In genomic region chr19:5423561-5423960, GRCm38 (mm10) we compare ENCODE assay signal across 8 mouse cellular contexts. TPM values are rescaled to one million over a fixed set of nuclear protein-coding genes. Genes with fewer than 3 reads are reported as not detected.
DNase-seq lines count a peak whose midpoint lies in the region; ATAC-seq lines count a peak whose summit lies in the region.

No protein-coding gene starts in this region.

- WGBS in intestine, embryonic 16.5 days = 61% methylated on average over 12 of the region's 12 CpGs
- 68% methylated on average over 12 of the region's 12 CpGs for WGBS in neural tube, embryonic 14.5 days

- peak overlapping the region; percentile 87 for H3K4me2 ChIP-seq in intestine, embryonic 16.5 days (ENCODE audit: low read depth, low read length)
- H3K4me2 ChIP-seq in neural tube, embryonic 14.5 days (ENCODE audit: low read depth, low read length) = peak overlapping the region; percentile 55

- no peaks in the 10 kb centered on the region for H3K27me3 ChIP-seq in intestine, embryonic 16.5 days (replicated peaks; ENCODE audit: control insufficient read depth, insufficient read depth, low read length)
- no peaks in the 10 kb centered on the region for H3K27me3 ChIP-seq in neural tube, embryonic 14.5 days (ENCODE audit: control insufficient read depth, insufficient read depth, low read length)

- H3K4me1 ChIP-seq in intestine, embryonic 16.5 days (ENCODE audit: control insufficient read depth, insufficient read depth, low read length) = peaks cover 21% of the 10 kb centered on the region
- H3K4me1 ChIP-seq in neural tube, embryonic 14.5 days (ENCODE audit: control insufficient read depth, insufficient read depth, low read length) = peaks cover 26% of the 10 kb centered on the region

- peak overlapping the region; percentile 81 for H3K4me3 ChIP-seq in intestine, embryonic 16.5 days (ENCODE audit: low read length)
- H3K4me3 ChIP-seq in neural tube, embryonic 14.5 days (ENCODE audit: low read depth, low read length) = peak overlapping the region; percentile 66

- peaks cover 9% of the 10 kb centered on the region; the same call in 1 of the 2 replicates for H3K36me3 ChIP-seq in intestine, embryonic 16.5 days (ENCODE audit: control insufficient read depth, insufficient read depth, low read length)
- peaks cover 12% of the 10 kb centered on the region; the same call in 1 of the 2 replicates for H3K36me3 ChIP-seq in neural tube, embryonic 14.5 days (ENCODE audit: control insufficient read depth, insufficient read depth, low read length)

- H3K27ac ChIP-seq in intestine, embryonic 16.5 days (ENCODE audit: low read length) = peak overlapping the region; percentile 89
- no peak overlapping the region for H3K27ac ChIP-seq in neural tube, embryonic 14.5 days (ENCODE audit: low read depth, low read length)

- ATAC-seq in intestine, embryonic 16.5 days = no peak
- ATAC-seq in neural tube, embryonic 14.5 days (ENCODE audit: low read depth) = no peak

- H3K9ac ChIP-seq in intestine, embryonic 16.5 days (ENCODE audit: low read depth, low read length) = peak overlapping the region; percentile 90
- H3K9ac ChIP-seq in neural tube, embryonic 14.5 days (replicated peaks; ENCODE audit: low read depth, low read length) = peak overlapping the region; percentile 83

- H3K9me3 ChIP-seq in intestine, embryonic 16.5 days (ENCODE audit: control insufficient read depth, low read length) = no peaks in the 10 kb centered on the region
- H3K9me3 ChIP-seq in neural tube, embryonic 14.5 days (ENCODE audit: control insufficient read depth, low read length) = no peaks in the 10 kb centered on the region

- DNase-seq in adrenal gland, postnatal 14 days = peak; percentile 21
- DNase-seq in adrenal gland, postnatal 4 days (ENCODE audit: low spot score in 2 of 2) = no peak
- peak; percentile 25 for DNase-seq in ovary, postnatal 36 days (ENCODE audit: low spot score)
- no peak for DNase-seq in ovary, postnatal 10 days (ENCODE audit: low spot score)
- no peak for DNase-seq in frontal cortex, postnatal 10 days (ENCODE audit: low spot score in 2 of 2)
- DNase-seq in gastrocnemius, adult 8-10 months (ENCODE audit: low spot score in 2 of 2) = no peak

RNA-seq across cellular contexts. Expression of gene Drap1, which starts 1.2 kb away (rescaled TPM):
- total RNA-seq in adrenal gland, postnatal 14 days (2021) = 210 and 236 TPM in 2 replicates
- 100 to 1,000 TPM; 236 to 266 TPM for total RNA-seq in adrenal gland, postnatal 4 days (2021)
- 175 and 180 TPM in 2 replicates for polyA plus RNA-seq in intestine, embryonic 16.5 days (2015; fragmentation: Nextera tagmentation; extraction: Ambion mirVana)
- 208 and 254 TPM in 2 replicates for polyA plus RNA-seq in neural tube, embryonic 14.5 days (2014; fragmentation: Nextera tagmentation; extraction: Ambion mirVana)
- total RNA-seq in gastrocnemius, adult 8-10 months (2022) = 100 to 1,000 TPM; 727 to 752 (median 743) TPM

RNA-seq across cellular contexts. Expression of gene AI837181, which starts 1.4 kb away (rescaled TPM):
- total RNA-seq in adrenal gland, postnatal 14 days (2021) = 36.8 and 45.1 TPM in 2 replicates
- 10 to 100 TPM; 55.1 to 56.7 TPM for total RNA-seq in adrenal gland, postnatal 4 days (2021)
- polyA plus RNA-seq in intestine, embryonic 16.5 days (2015; fragmentation: Nextera tagmentation; extraction: Ambion mirVana) = 10.2 and 16.8 TPM in 2 replicates
- 57.0 and 67.2 TPM in 2 replicates for polyA plus RNA-seq in neural tube, embryonic 14.5 days (2014; fragmentation: Nextera tagmentation; extraction: Ambion mirVana)
- total RNA-seq in gastrocnemius, adult 8-10 months (2022) = 10 to 100 TPM; 33.7 to 38.3 (median 35.8) TPM

RNA-seq across cellular contexts. Expression of gene Tsga10ip, which starts 21.2 kb away (rescaled TPM):
- total RNA-seq in adrenal gland, postnatal 14 days (2021) = not detected in 2 replicates
- total RNA-seq in adrenal gland, postnatal 4 days (2021) = not detected
- 5.9 and 6.3 TPM in 2 replicates for polyA plus RNA-seq in intestine, embryonic 16.5 days (2015; fragmentation: Nextera tagmentation; extraction: Ambion mirVana)
- not detected in 2 replicates for polyA plus RNA-seq in neural tube, embryonic 14.5 days (2014; fragmentation: Nextera tagmentation; extraction: Ambion mirVana)
- total RNA-seq in gastrocnemius, adult 8-10 months (2022) = 1 to 10 TPM in 3 of 4 experiments, under 1 TPM in 1; 0.96 to 2.4 (median 2.0) TPM

RNA-seq across cellular contexts. Expression of gene Fosl1, which starts 23.8 kb away (rescaled TPM):
- total RNA-seq in adrenal gland, postnatal 14 days (2021) = 0.98 and 1.1 TPM in 2 replicates
- total RNA-seq in adrenal gland, postnatal 4 days (2021) = under 1 TPM in 1 of 2 experiments, not detected in 1; 0.20 TPM
- not detected in 2 replicates for polyA plus RNA-seq in intestine, embryonic 16.5 days (2015; fragmentation: Nextera tagmentation; extraction: Ambion mirVana)
- not detected in 2 replicates for polyA plus RNA-seq in neural tube, embryonic 14.5 days (2014; fragmentation: Nextera tagmentation; extraction: Ambion mirVana)
- total RNA-seq in gastrocnemius, adult 8-10 months (2022) = not detected

RNA-seq across cellular contexts. Expression of gene Ccdc85b, which starts 34.1 kb away (rescaled TPM):
- 8.8 and 11.2 TPM in 2 replicates for total RNA-seq in adrenal gland, postnatal 14 days (2021)
- 10 to 100 TPM; 10.4 to 10.6 TPM for total RNA-seq in adrenal gland, postnatal 4 days (2021)
- polyA plus RNA-seq in intestine, embryonic 16.5 days (2015; fragmentation: Nextera tagmentation; extraction: Ambion mirVana) = 5.0 and 5.4 TPM in 2 replicates
- 8.0 and 11.0 TPM in 2 replicates for polyA plus RNA-seq in neural tube, embryonic 14.5 days (2014; fragmentation: Nextera tagmentation; extraction: Ambion mirVana)
- total RNA-seq in gastrocnemius, adult 8-10 months (2022) = 1 to 10 TPM; 5.5 to 8.1 (median 6.3) TPM

Comparison
In these comparisons a context has a peak if more than half of its experiments do, and no peak if none do; other contexts are left out.
1. DNase-seq: peak in adrenal gland, postnatal 14 days (single experiment) and ovary, postnatal 36 days (single experiment); none in adrenal gland, postnatal 4 days (0 of 2), ovary, postnatal 10 days (single experiment), frontal cortex, postnatal 10 days (0 of 2) and gastrocnemius, adult 8-10 months (0 of 2).